Mouse (Mus musculus) forebrain, embryonic 14.5 days (tissue): Measurements from ENCODE around the gene Cdr2l. TPM values are rescaled to one million over a fixed set of nuclear protein-coding genes. Genes with fewer than 3 reads are reported as not detected.

Source experiments
- ATAC-seq: fragments of 200-750 bp; cut with Nextera tagmentation; 2 replicates; pipeline ENCODE4 v1.8.0; 2017; ENCODE audit warnings: mild to moderate bottlenecking, moderate library complexity
- DNase-seq: peaks from one replicate; pipeline ENCODE4 v3.0.0-alpha.2; 2015; ENCODE audit warnings: low spot score
- H3K27ac ChIP-seq: fragments of 300-500 bp; sonication (generic); 2 replicates; pipeline ENCODE4 v1.5.1; 2014; ENCODE audit warnings: low read depth, mild to moderate bottlenecking, control low read depth, low read length, moderate library complexity
- H3K27me3 ChIP-seq: fragments of 300-500 bp; sonication (generic); replicated peaks from 2 replicates; pipeline ENCODE4 v1.6.1; 2014; ENCODE audit warnings: low read length, control low read depth, mixed read lengths; ENCODE audit not compliant: control insufficient read depth, insufficient read depth
- H3K36me3 ChIP-seq: fragments of 300-500 bp; sonication (generic); 2 replicates; pipeline ENCODE4 v1.6.1; 2014; ENCODE audit warnings: low read length, control low read depth; ENCODE audit not compliant: control insufficient read depth, insufficient read depth
- H3K4me1 ChIP-seq: fragments of 300-500 bp; sonication (generic); 2 replicates; pipeline ENCODE4 v1.6.1; 2014; ENCODE audit warnings: antibody characterized with exemption, low read length, control low read depth; ENCODE audit not compliant: control insufficient read depth, insufficient read depth
- H3K4me2 ChIP-seq: fragments of 300-500 bp; sonication (generic); 2 replicates; pipeline ENCODE4 v1.6.1; 2014; ENCODE audit warnings: mild to moderate bottlenecking, control low read depth, low read length
- H3K4me3 ChIP-seq: fragments of 300-500 bp; sonication (generic); 2 replicates; pipeline ENCODE4 v1.5.1; 2014; ENCODE audit warnings: low read depth, low read length, control low read depth
- H3K9ac ChIP-seq: fragments of 300-500 bp; sonication (generic); 2 replicates; pipeline ENCODE4 v1.6.1; 2014; ENCODE audit warnings: mild to moderate bottlenecking, low read length, control low read depth, moderate library complexity
- H3K9me3 ChIP-seq: fragments of 300-500 bp; sonication (generic); replicated peaks from 2 replicates; pipeline ENCODE4 v1.6.1; 2016; ENCODE audit warnings: low read length, control low read depth, mixed read lengths; ENCODE audit not compliant: control insufficient read depth
- WGBS: fragments of 180-500 bp; shearing (Covaris S2); extraction: QIAGEN DNeasy Blood & Tissue Kit; methylation state at CpG from one replicate; pipeline ENCODE4 v1.1.7; 2014; 5-methylcytosine and 5-hydroxymethylcytosine counted together
- polyA plus RNA-seq: library from polyadenylated mRNA; unstranded; fragments of >200 nt; fragmentation: Nextera tagmentation; extraction: Ambion mirVana; gene quantifications from 2 replicates; pipeline ENCODE4 v1.2.1, GENCODE M21; 2014

The Cdr2l gene
- polyA plus RNA-seq, 1 experiment from 2014 or later: 19.0 TPM

- Histone ChIP-seq H3K27me3 (no peaks in the 10 kb centered on the region), H3K9me3 (no peaks in the 10 kb centered on the region), H3K27ac (no peak overlapping the region), H3K4me2 (no peak overlapping the region), H3K36me3 (peaks cover 44% of the 10 kb centered on the region), H3K4me1 (peaks cover 42% of the 10 kb centered on the region), H3K4me3 (no peak overlapping the region), H3K9ac (no peak overlapping the region)
- ATAC-seq (no peak), DNase-seq (no peak)
- WGBS: 94% methylated on average over 17 of the region's 17 CpGs
Observed at GRCm38 (mm10) chr11:115406858-115407401, 25.2 kb downstream of the Cdr2l start.

- Histone ChIP-seq H3K36me3 (peaks cover 44% of the 10 kb centered on the region), H3K27ac (peak overlapping the region; percentile 74), H3K4me3 (no peak overlapping the region), H3K9ac (0 out of 2 replicates have a peak overlapping the region, but pooled peaks have one; percentile 47), H3K4me1 (peaks cover 38% of the 10 kb centered on the region), H3K4me2 (no peak overlapping the region), H3K27me3 (no peaks in the 10 kb centered on the region), H3K9me3 (no peaks in the 10 kb centered on the region)
- DNase-seq: no peak
- no peak for ATAC-seq
- 64% methylated on average over 6 of the region's 6 CpGs for WGBS
Observed at GRCm38 (mm10) chr11:115408266-115408920, 26.7 kb downstream of the Cdr2l start.

- peak overlapping the region; percentile 74 for H3K27ac ChIP-seq
- DNase-seq (peak; percentile 72), ATAC-seq (0 out of 2 replicates have a peak, but pooled peaks have one; percentile 6)
- whole genome bisulfite sequencing: 4% methylated on average over 7 of the region's 7 CpGs
- peak overlapping the region; percentile 23; the same call in 1 of the 2 replicates for H3K4me2 ChIP-seq
- H3K4me3 ChIP-seq: no peak overlapping the region
- peaks cover 34% of the 10 kb centered on the region for H3K4me1 ChIP-seq
- no peaks in the 10 kb centered on the region for H3K9me3 ChIP-seq
- peaks cover 44% of the 10 kb centered on the region for H3K36me3 ChIP-seq
- H3K27me3 ChIP-seq: no peaks in the 10 kb centered on the region
- peak overlapping the region; percentile 47 for H3K9ac ChIP-seq
Observed at GRCm38 (mm10) chr11:115409556-115409955, 27.8 kb downstream of the Cdr2l start.

GRCm38 (mm10) chr11:115419531-115420237, 38.0 kb downstream of the Cdr2l start, which contains the start of the genes Atp5h and Kctd2:
Gene Atp5h (minus strand): TSS chr11:115419962.
Gene Kctd2 (plus strand): TSS chr11:115420128.
- Histone ChIP-seq H3K4me2 (peak within 1 kb of the TSS; percentile 98), H3K4me1 (peaks cover 20% of the 10 kb centered on the region), H3K27me3 (no peaks in the 10 kb centered on the region), H3K9me3 (no peaks in the 10 kb centered on the region), H3K4me3 (peak within 1 kb of the TSS; percentile 94), H3K9ac (peak within 1 kb of the TSS; percentile 95), H3K36me3 (peaks cover 41% of the 10 kb centered on the region), H3K27ac (peak within 1 kb of the TSS; percentile 78)
- under 1% methylated on average over 56 of the region's 56 CpGs for WGBS
- peak; percentile 99 for DNase-seq
- peak; percentile 99 for ATAC-seq

- Histone ChIP-seq H3K9me3 (no peaks in the 10 kb centered on the region), H3K4me1 (peaks cover 20% of the 10 kb centered on the region), H3K36me3 (peaks cover 41% of the 10 kb centered on the region), H3K9ac (peak overlapping the region; percentile 95), H3K27me3 (no peaks in the 10 kb centered on the region), H3K4me3 (peak overlapping the region; percentile 94), H3K27ac (peak overlapping the region; percentile 78), H3K4me2 (peak overlapping the region; percentile 98)
- peak; percentile 59 for DNase-seq
- 4% methylated on average over 37 of the region's 45 CpGs for WGBS
- peak; percentile 68 for ATAC-seq
Observed at GRCm38 (mm10) chr11:115420336-115421190, 38.8 kb downstream of the Cdr2l start.

GRCm38 (mm10) chr11:115421328-115421727, 39.6 kb downstream of the Cdr2l start:
- no peak overlapping the region for H3K27ac ChIP-seq
- peaks cover 41% of the 10 kb centered on the region for H3K36me3 ChIP-seq
- peak overlapping the region; percentile 98 for H3K4me2 ChIP-seq
- no peak for ATAC-seq
- no peaks in the 10 kb centered on the region for H3K27me3 ChIP-seq
- no peak for DNase-seq
- no peaks in the 10 kb centered on the region for H3K9me3 ChIP-seq
- peak overlapping the region; percentile 95 for H3K9ac ChIP-seq
- peaks cover 20% of the 10 kb centered on the region for H3K4me1 ChIP-seq
- H3K4me3 ChIP-seq: peak overlapping the region; percentile 94; the same call in 1 of the 2 replicates
- 55% methylated on average over 1 of the region's 1 CpGs for WGBS

- Histone ChIP-seq H3K36me3 (peaks cover 40% of the 10 kb centered on the region), H3K4me2 (no peak overlapping the region), H3K9me3 (no peaks in the 10 kb centered on the region), H3K9ac (no peak overlapping the region), H3K4me1 (peaks cover 20% of the 10 kb centered on the region), H3K27ac (no peak overlapping the region), H3K4me3 (no peak overlapping the region), H3K27me3 (no peaks in the 10 kb centered on the region)
- DNase-seq (no peak), ATAC-seq (no peak)
- 91% methylated on average over 16 of the region's 16 CpGs for WGBS
Observed at GRCm38 (mm10) chr11:115421972-115422371, 40.3 kb downstream of the Cdr2l start.

- H3K27me3 ChIP-seq: no peaks in the 10 kb centered on the region
- H3K4me2 ChIP-seq: no peak overlapping the region
- H3K9me3 ChIP-seq: no peaks in the 10 kb centered on the region
- H3K36me3 ChIP-seq: peaks cover 42% of the 10 kb centered on the region
- H3K4me3 ChIP-seq: no peak overlapping the region
- peaks cover 20% of the 10 kb centered on the region for H3K4me1 ChIP-seq
- no peak for ATAC-seq
- 87% methylated on average over 3 of the region's 3 CpGs for WGBS
- DNase-seq: no peak
- no peak overlapping the region for H3K27ac ChIP-seq
- no peak overlapping the region for H3K9ac ChIP-seq
Observed at GRCm38 (mm10) chr11:115423091-115423490, 41.4 kb downstream of the Cdr2l start.
